Mouse (Mus musculus): ENCODE measurements around the gene Gm10282. TPM values are rescaled to one million over a fixed set of nuclear protein-coding genes. Genes with fewer than 3 reads are reported as not detected.

The Gm10282 gene
- polyA plus RNA-seq (2015; fragmentation: Nextera tagmentation; extraction: Ambion mirVana): 15.0 and 30.4 TPM in 2 replicates

DNA sequence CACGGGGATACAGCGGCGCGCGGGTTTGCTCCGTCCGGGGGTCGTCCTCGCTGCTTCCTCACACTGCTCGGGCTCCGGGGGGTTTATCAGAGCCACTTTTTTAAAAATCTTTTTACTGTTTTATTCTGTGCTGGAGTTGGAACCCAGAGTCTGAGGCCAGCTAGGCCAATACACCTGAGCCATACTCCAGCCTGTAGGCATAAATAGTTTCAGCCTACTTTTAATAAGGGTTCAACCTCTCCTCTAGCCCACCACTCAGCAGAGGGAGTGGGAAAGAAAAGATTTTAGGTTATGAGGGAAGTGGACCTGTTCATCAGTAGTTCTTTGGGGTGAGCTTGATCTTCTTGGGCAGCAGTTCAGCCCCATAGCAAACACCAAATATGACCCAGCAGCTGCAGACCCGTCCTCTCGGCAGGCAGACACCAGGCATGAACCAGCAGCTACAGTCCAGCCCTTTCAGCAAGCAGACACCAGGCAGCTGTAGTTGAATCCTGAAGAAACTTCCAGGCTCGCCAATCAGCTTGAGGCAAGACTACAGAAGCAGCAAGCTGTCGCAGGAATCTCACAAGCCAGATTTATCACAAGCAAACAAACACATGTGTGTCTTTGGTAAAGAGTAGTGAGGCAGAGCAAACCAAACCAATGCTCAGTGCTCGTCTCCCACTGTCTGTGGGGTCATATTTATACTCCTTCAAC is at the start of gene Gm10282:
TSS of gene Gm10282 (minus strand) at position 51 of the 696 bp plus-strand sequence.
- H3K9ac ChIP-seq (ENCODE audit: low read length): no peak within 1 kb of the TSS
- H3K27ac ChIP-seq (ENCODE audit: low read length): no peak within 1 kb of the TSS
- no peaks in the 10 kb centered on the region for H3K36me3 ChIP-seq (ENCODE audit: control insufficient read depth, insufficient read depth)
- no peak for ATAC-seq (replicated peaks; ENCODE audit: extremely low read depth, insufficient read depth, low FRiP score)
- no peaks in the 10 kb centered on the region for H3K27me3 ChIP-seq (ENCODE audit: control insufficient read depth, insufficient read depth, low read length)
- no peak within 1 kb of the TSS for H3K4me2 ChIP-seq (ENCODE audit: low read depth, low read length)
- no peak within 1 kb of the TSS for H3K4me3 ChIP-seq (ENCODE audit: low read length)
- no peaks in the 10 kb centered on the region for H3K9me3 ChIP-seq (replicated peaks; ENCODE audit: control insufficient read depth, low read length)
- peaks cover 18% of the 10 kb centered on the region for H3K4me1 ChIP-seq (ENCODE audit: control insufficient read depth, insufficient read depth, low read length)
- 87% methylated on average over 15 of the region's 16 CpGs for WGBS

DNA sequence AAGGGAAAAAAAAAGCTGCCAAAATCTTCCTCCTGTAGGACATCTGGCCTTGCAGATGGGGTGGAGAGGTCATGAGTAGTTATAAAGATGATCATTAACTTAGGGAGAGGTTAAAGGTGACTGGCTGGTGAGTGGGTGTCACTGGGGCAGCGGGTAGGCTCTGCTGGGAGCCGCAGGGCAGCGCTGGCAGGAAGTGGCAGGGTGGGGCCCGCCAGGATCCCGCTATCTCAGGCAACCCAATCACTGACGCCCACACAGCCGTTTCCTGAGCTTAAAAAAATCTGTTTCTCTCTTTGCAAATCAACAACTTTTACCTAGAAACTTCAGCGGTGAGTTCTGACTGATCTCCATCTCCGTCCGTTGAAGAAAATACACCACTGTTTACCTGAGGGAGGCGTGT is 49.2 kb upstream of the Gm10282 start:
- 60% methylated on average over 11 of the region's 11 CpGs for WGBS
- no peak overlapping the region for H3K4me3 ChIP-seq (ENCODE audit: low read length)
- no peaks in the 10 kb centered on the region for H3K27me3 ChIP-seq (ENCODE audit: control insufficient read depth, insufficient read depth, low read length)
- no peak for ATAC-seq (replicated peaks; ENCODE audit: extremely low read depth, insufficient read depth, low FRiP score)
- H3K36me3 ChIP-seq (ENCODE audit: control insufficient read depth, insufficient read depth): peaks cover 10% of the 10 kb centered on the region; the same call in 1 of the 2 replicates
- H3K4me2 ChIP-seq (ENCODE audit: low read depth, low read length): no peak overlapping the region
- H3K4me1 ChIP-seq (ENCODE audit: control insufficient read depth, insufficient read depth, low read length): peaks cover 28% of the 10 kb centered on the region
- H3K9me3 ChIP-seq (replicated peaks; ENCODE audit: control insufficient read depth, low read length): no peaks in the 10 kb centered on the region
- no peak overlapping the region for H3K9ac ChIP-seq (ENCODE audit: low read length)
- H3K27ac ChIP-seq (ENCODE audit: low read length): peak overlapping the region; percentile 51

DNA sequence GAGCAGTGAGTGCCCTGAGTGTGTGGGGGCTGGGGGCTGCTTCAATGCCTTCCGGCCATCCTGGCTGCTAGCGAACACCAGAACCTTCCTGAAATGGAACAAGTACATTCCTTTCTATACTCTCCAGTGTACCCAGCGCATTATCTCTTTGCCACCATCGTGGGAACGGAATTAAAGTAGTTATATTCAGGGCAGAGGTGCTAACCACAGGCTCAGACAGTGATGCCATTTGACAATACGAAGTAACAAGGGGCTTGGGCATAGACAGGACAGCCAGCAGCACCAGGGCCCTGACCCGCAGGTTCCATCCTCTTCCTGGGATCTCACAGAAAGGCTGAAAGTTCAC is 48.6 kb upstream of the Gm10282 start:
- Histone ChIP-seq H3K9ac (ENCODE audit: low read length) (peak overlapping the region; percentile 24; the same call in 1 of the 2 replicates), H3K27me3 (ENCODE audit: control insufficient read depth, insufficient read depth, low read length) (no peaks in the 10 kb centered on the region), H3K4me3 (ENCODE audit: low read length) (no peak overlapping the region), H3K36me3 (ENCODE audit: control insufficient read depth, insufficient read depth) (peaks cover 10% of the 10 kb centered on the region; the same call in 1 of the 2 replicates), H3K27ac (ENCODE audit: low read length) (peak overlapping the region; percentile 30), H3K9me3 (replicated peaks; ENCODE audit: control insufficient read depth, low read length) (no peaks in the 10 kb centered on the region), H3K4me2 (ENCODE audit: low read depth, low read length) (no peak overlapping the region), H3K4me1 (ENCODE audit: control insufficient read depth, insufficient read depth, low read length) (peaks cover 30% of the 10 kb centered on the region)
- no peak for ATAC-seq (replicated peaks; ENCODE audit: extremely low read depth, insufficient read depth, low FRiP score)
- WGBS: 41% methylated on average over 7 of the region's 7 CpGs

DNA sequence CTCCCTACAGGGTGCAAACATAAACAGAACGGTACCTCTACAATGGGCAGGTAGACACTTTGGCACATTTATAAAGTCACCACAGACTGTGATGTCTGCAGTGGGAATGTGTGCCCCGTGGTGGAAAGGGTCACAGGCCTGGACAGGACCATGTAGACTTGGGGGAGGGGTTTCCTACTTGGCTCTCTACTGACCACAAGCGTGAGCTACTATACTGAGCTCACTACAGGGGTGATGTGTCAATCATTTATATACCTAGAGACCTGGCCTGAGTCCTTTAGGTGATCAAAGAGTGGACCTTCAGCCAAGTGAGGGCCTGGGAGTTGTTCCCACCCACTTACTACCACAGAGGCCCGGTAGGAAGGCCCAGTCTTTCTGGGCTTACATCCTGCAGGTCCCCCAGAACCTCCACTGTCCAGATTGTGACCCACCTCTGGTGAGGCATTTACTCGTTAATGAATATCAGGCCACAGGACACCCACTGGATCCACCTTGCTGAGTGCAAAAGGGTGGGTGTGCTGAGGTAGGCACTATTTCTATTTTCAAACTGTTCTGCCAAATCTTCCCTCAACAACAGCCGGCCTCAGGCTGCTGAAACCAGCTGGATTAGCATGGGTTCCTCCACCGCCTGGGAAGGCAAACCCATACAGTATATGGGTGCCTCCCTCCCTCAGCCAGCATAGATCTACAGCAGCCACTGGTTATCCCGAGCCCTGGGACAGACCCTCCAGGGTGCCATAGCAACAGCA is 48.1 kb upstream of the Gm10282 start:
- Histone ChIP-seq H3K9ac (ENCODE audit: low read length) (peak overlapping the region; percentile 24; the same call in 1 of the 2 replicates), H3K4me1 (ENCODE audit: control insufficient read depth, insufficient read depth, low read length) (peaks cover 30% of the 10 kb centered on the region), H3K27ac (ENCODE audit: low read length) (peak overlapping the region; percentile 30), H3K4me2 (ENCODE audit: low read depth, low read length) (no peak overlapping the region), H3K4me3 (ENCODE audit: low read length) (no peak overlapping the region), H3K9me3 (replicated peaks; ENCODE audit: control insufficient read depth, low read length) (no peaks in the 10 kb centered on the region), H3K36me3 (ENCODE audit: control insufficient read depth, insufficient read depth) (peaks cover 9% of the 10 kb centered on the region; the same call in 1 of the 2 replicates), H3K27me3 (ENCODE audit: control insufficient read depth, insufficient read depth, low read length) (no peaks in the 10 kb centered on the region)
- peak; percentile 59 for ATAC-seq (replicated peaks; ENCODE audit: extremely low read depth, insufficient read depth, low FRiP score)
- WGBS: 64% methylated on average over 8 of the region's 8 CpGs

DNA sequence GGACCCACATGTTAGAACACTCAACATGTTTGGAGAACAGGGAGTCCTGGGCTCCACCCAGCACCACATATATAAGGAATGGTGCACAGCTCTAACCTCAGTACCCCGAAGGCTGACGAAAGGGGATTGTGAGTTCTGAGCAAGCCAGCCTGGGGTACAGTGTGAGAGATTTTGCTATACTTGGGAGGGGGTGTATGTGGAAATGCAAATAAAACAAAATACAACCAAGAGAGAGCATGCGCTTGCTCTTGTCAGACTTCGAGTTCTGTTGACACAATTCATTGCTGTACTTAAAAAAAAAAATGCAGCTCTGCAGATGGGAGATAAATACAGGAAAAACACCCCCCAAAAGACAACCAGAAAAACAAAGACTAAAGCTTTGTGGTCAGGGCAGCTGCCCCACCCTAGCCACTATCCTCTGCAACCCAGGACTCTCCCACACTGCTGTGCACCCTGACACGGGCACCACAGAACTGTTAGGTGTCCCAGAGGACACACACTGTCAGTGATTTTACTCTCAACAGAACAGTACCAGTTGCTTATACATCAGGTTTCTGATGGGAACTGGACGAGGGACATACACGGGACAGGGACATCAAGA is 46.4 kb upstream of the Gm10282 start:
- H3K27me3 ChIP-seq (ENCODE audit: control insufficient read depth, insufficient read depth, low read length): no peaks in the 10 kb centered on the region
- H3K27ac ChIP-seq (ENCODE audit: low read length): no peak overlapping the region
- H3K9me3 ChIP-seq (replicated peaks; ENCODE audit: control insufficient read depth, low read length): no peaks in the 10 kb centered on the region
- no peak overlapping the region for H3K4me3 ChIP-seq (ENCODE audit: low read length)
- 78% methylated on average over 7 of the region's 7 CpGs for WGBS
- H3K9ac ChIP-seq (ENCODE audit: low read length): no peak overlapping the region
- no peaks in the 10 kb centered on the region for H3K36me3 ChIP-seq (ENCODE audit: control insufficient read depth, insufficient read depth)
- H3K4me2 ChIP-seq (ENCODE audit: low read depth, low read length): no peak overlapping the region
- ATAC-seq (replicated peaks; ENCODE audit: extremely low read depth, insufficient read depth, low FRiP score): no peak
- peaks cover 30% of the 10 kb centered on the region for H3K4me1 ChIP-seq (ENCODE audit: control insufficient read depth, insufficient read depth, low read length)

DNA sequence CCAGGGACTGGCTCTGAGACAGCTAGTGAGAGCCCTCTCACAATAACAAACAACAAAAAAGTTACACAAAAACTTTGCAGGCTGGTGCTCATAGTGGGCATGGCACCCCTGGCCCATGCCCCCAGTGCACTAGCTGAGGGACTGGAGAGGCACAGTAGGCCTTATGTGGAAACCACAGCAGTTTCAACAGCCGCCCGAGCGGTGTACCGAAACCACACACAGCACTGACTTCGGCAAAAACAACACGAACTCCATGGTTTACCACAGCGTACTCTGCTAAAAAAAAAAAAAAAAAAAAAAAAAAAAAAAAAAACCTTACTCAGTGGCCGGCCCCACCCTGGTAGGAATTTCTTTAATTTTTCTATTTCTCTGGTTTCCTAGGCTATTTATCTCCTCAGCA is 45.7 kb upstream of the Gm10282 start:
- WGBS: 80% methylated on average over 8 of the region's 8 CpGs
- H3K27ac ChIP-seq (ENCODE audit: low read length): no peak overlapping the region

DNA sequence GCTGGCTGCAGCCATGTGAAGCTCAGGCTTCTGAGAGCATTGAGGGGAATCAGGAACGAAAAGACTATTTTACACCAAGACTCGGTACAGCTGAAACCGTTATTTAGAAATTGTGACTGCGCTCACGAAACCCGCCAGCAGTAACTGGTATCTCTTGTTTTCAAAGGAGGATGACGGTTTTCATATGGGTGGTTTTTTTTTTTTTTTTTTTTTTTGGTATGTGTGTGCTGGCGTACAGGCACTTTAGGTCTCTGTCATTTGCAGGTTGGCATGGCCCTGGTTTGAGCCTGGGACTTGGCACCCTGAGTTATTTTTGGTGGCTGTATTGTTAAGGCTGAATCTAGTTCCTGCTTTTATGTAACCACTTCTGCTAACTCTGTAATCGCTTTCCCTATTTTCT is 44.8 kb upstream of the Gm10282 start:
- Histone ChIP-seq H3K9me3 (replicated peaks; ENCODE audit: control insufficient read depth, low read length) (no peaks in the 10 kb centered on the region), H3K9ac (ENCODE audit: low read length) (no peak overlapping the region), H3K4me2 (ENCODE audit: low read depth, low read length) (no peak overlapping the region), H3K36me3 (ENCODE audit: control insufficient read depth, insufficient read depth) (peaks cover 3% of the 10 kb centered on the region; the same call in 1 of the 2 replicates), H3K27me3 (ENCODE audit: control insufficient read depth, insufficient read depth, low read length) (no peaks in the 10 kb centered on the region), H3K27ac (ENCODE audit: low read length) (peak overlapping the region; percentile 61; the same call in 1 of the 2 replicates), H3K4me1 (ENCODE audit: control insufficient read depth, insufficient read depth, low read length) (peaks cover 29% of the 10 kb centered on the region), H3K4me3 (ENCODE audit: low read length) (no peak overlapping the region)
- WGBS: 81% methylated on average over 9 of the region's 9 CpGs
- ATAC-seq (replicated peaks; ENCODE audit: extremely low read depth, insufficient read depth, low FRiP score): no peak

More for the DNA sequence above, 45.7 kb upstream of the Gm10282 start:
- no peak for ATAC-seq (replicated peaks; ENCODE audit: extremely low read depth, insufficient read depth, low FRiP score)
- peaks cover 2% of the 10 kb centered on the region; the same call in 1 of the 2 replicates for H3K36me3 ChIP-seq (ENCODE audit: control insufficient read depth, insufficient read depth)
- no peak overlapping the region for H3K4me2 ChIP-seq (ENCODE audit: low read depth, low read length)
- no peak overlapping the region for H3K9ac ChIP-seq (ENCODE audit: low read length)
- H3K4me1 ChIP-seq (ENCODE audit: control insufficient read depth, insufficient read depth, low read length): peaks cover 30% of the 10 kb centered on the region
- H3K9me3 ChIP-seq (replicated peaks; ENCODE audit: control insufficient read depth, low read length): no peaks in the 10 kb centered on the region
- H3K4me3 ChIP-seq (ENCODE audit: low read length): no peak overlapping the region
- H3K27me3 ChIP-seq (ENCODE audit: control insufficient read depth, insufficient read depth, low read length): no peaks in the 10 kb centered on the region

DNA sequence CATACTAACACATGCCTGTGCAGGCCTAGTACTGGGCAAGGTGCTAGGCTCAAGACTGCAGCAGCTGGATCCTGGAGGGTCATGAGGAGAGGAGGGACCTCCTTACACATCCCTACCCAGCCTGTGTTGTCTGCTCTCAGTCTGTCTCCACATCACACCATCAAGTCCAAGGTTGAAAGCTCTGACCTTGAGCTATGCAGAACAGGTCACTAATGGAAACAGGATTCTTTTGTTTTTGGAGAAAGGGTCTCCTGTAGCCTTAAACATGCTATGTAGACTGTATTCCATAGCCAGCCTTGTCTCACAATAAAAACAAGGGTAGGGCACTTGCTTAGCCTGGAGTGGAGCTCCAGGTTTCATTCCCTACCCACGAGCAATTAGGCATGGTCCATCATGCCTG is 43.9 kb upstream of the Gm10282 start:
- WGBS: 87% methylated on average over 1 of the region's 1 CpGs
- Histone ChIP-seq H3K4me1 (ENCODE audit: control insufficient read depth, insufficient read depth, low read length) (peaks cover 21% of the 10 kb centered on the region), H3K36me3 (ENCODE audit: control insufficient read depth, insufficient read depth) (peaks cover 8% of the 10 kb centered on the region; the same call in 1 of the 2 replicates), H3K27ac (ENCODE audit: low read length) (no peak overlapping the region), H3K9ac (ENCODE audit: low read length) (no peak overlapping the region), H3K4me2 (ENCODE audit: low read depth, low read length) (no peak overlapping the region), H3K27me3 (ENCODE audit: control insufficient read depth, insufficient read depth, low read length) (no peaks in the 10 kb centered on the region), H3K4me3 (ENCODE audit: low read length) (no peak overlapping the region), H3K9me3 (replicated peaks; ENCODE audit: control insufficient read depth, low read length) (no peaks in the 10 kb centered on the region)
- no peak for ATAC-seq (replicated peaks; ENCODE audit: extremely low read depth, insufficient read depth, low FRiP score)

DNA sequence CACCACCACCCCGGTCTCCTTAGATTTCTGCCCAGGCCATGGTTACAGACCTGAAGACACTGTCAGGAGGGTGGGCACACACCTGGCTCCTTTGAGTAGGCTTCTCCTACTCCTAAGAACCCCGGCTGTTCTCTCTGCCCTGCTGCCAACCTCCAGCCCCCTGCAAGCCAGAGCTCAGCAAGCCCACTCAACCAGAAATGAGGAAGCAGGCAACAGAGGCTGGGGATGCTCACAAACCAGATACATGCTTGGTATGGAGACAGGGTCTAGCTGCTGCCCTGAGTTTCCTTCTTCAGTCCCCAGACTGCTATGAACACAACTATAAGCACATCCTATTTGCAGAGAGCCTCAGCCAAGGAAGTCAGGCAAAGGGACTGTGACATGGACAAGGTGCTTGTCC is 43.1 kb upstream of the Gm10282 start:
- Histone ChIP-seq H3K4me2 (ENCODE audit: low read depth, low read length) (no peak overlapping the region), H3K4me3 (ENCODE audit: low read length) (no peak overlapping the region), H3K36me3 (ENCODE audit: control insufficient read depth, insufficient read depth) (peaks cover 8% of the 10 kb centered on the region; the same call in 1 of the 2 replicates), H3K4me1 (ENCODE audit: control insufficient read depth, insufficient read depth, low read length) (peaks cover 13% of the 10 kb centered on the region), H3K27me3 (ENCODE audit: control insufficient read depth, insufficient read depth, low read length) (no peaks in the 10 kb centered on the region), H3K9ac (ENCODE audit: low read length) (no peak overlapping the region), H3K9me3 (replicated peaks; ENCODE audit: control insufficient read depth, low read length) (no peaks in the 10 kb centered on the region), H3K27ac (ENCODE audit: low read length) (no peak overlapping the region)
- WGBS: 88% methylated on average over 2 of the region's 2 CpGs
- ATAC-seq (replicated peaks; ENCODE audit: extremely low read depth, insufficient read depth, low FRiP score): no peak
